Mouse (Mus musculus) adrenal gland, postnatal 25 days (tissue): ENCODE results near the gene Lrrc8d. TPM values are rescaled to one million over a fixed set of nuclear protein-coding genes. Genes with fewer than 3 reads are reported as not detected.
A peak's percentile ranks its signal among the peaks of the same experiment; 100 is the strongest.

Experiments used
- DNase-seq: peaks from one replicate; pipeline ENCODE4 v3.0.0; 2021; ENCODE audit warnings: mixed read lengths
- total RNA-seq: library from RNA; stranded (reverse); gene quantifications from 2 replicates; pipeline ENCODE4 v1.2.3, GENCODE M21; 2021

Lrrc8d gene
- total RNA-seq, 1 experiment from 2014 or later, result 124 TPM

- no peak for DNase-seq
Observed at GRCm38 (mm10) chr5:105817248-105817976, 117.6 kb downstream of the Lrrc8d start.

- no peak for DNase-seq
Observed at GRCm38 (mm10) chr5:105818411-105818810, 118.6 kb downstream of the Lrrc8d start.

- DNase-seq, result no peak
Observed at GRCm38 (mm10) chr5:105821390-105821789, 121.6 kb downstream of the Lrrc8d start.

- no peak for DNase-seq
Observed at GRCm38 (mm10) chr5:105822521-105823498, 123.0 kb downstream of the Lrrc8d start.

- no peak for DNase-seq
Observed at GRCm38 (mm10) chr5:105824282-105824681, 124.5 kb downstream of the Lrrc8d start.

GRCm38 (mm10) chr5:105824827-105825226, 125.1 kb downstream of the Lrrc8d start:
- DNase-seq, result no peak

- DNase-seq, result no peak
Observed at GRCm38 (mm10) chr5:105826916-105827510, 127.2 kb downstream of the Lrrc8d start.

- no peak for DNase-seq
Observed at GRCm38 (mm10) chr5:105828050-105828449, 128.3 kb downstream of the Lrrc8d start.

GRCm38 (mm10) chr5:105829008-105829586, 129.3 kb downstream of the Lrrc8d start:
- no peak for DNase-seq

GRCm38 (mm10) chr5:105832140-105832539, 132.4 kb downstream of the Lrrc8d start:
- no peak for DNase-seq

GRCm38 (mm10) chr5:105833923-105834322, 134.2 kb downstream of the Lrrc8d start:
- no peak for DNase-seq

GRCm38 (mm10) chr5:105836006-105836405, 136.2 kb downstream of the Lrrc8d start:
- peak; percentile 78 for DNase-seq

- DNase-seq, result no peak
Observed at GRCm38 (mm10) chr5:105839740-105840310, 140.1 kb downstream of the Lrrc8d start.

- DNase-seq, result no peak
Observed at GRCm38 (mm10) chr5:105844044-105844753, 144.4 kb downstream of the Lrrc8d start.

GRCm38 (mm10) chr5:105845041-105845440, 145.3 kb downstream of the Lrrc8d start:
- no peak for DNase-seq

GRCm38 (mm10) chr5:105847726-105848125, 148.0 kb downstream of the Lrrc8d start:
- DNase-seq, result no peak

- peak; percentile 33 for DNase-seq
Observed at GRCm38 (mm10) chr5:105849222-105849621, 149.5 kb downstream of the Lrrc8d start.

GRCm38 (mm10) chr5:105849643-105850042, 149.9 kb downstream of the Lrrc8d start:
- DNase-seq, result no peak

- DNase-seq, result no peak
Observed at GRCm38 (mm10) chr5:105853271-105853670, 153.5 kb downstream of the Lrrc8d start.

- DNase-seq, result no peak
Observed at GRCm38 (mm10) chr5:105857486-105857885, 157.7 kb downstream of the Lrrc8d start.
